Mouse (Mus musculus) myocyte (in vitro differentiated cells): ENCODE measurements around the gene 9130409I23Rik. TPM values are rescaled to one million over a fixed set of nuclear protein-coding genes. Genes with fewer than 3 reads are reported as not detected.
"Not testable (repeated sequence)": the region's sequence is repeated elsewhere in the genome, so short reads cannot be mapped to it uniquely, and the experiment has no call there.

Experiments used
- H3K27me3 ChIP-seq: one replicate; pipeline ENCODE4 v1.6.1; 2011; ENCODE audit not compliant: control insufficient read depth, insufficient read depth, insufficient read length
- H3K36me3 ChIP-seq: one replicate; pipeline ENCODE4 v1.6.1; 2011; ENCODE audit not compliant: control insufficient read depth, insufficient read depth
- H3K4me2 ChIP-seq: one replicate; pipeline ENCODE4 v1.6.1; 2011; ENCODE audit warnings: low read depth, control low read depth
- H3K4me3 ChIP-seq: one replicate; pipeline ENCODE4 v1.5.1; 2011; ENCODE audit warnings: mild to moderate bottlenecking, control low read depth, moderate library complexity
- H3K79me2 ChIP-seq: one replicate; pipeline ENCODE4 v1.6.1; 2011; ENCODE audit not compliant: control insufficient read depth, insufficient read depth
- H3ac ChIP-seq: one replicate; pipeline ENCODE4 v1.6.1; 2011; ENCODE audit not compliant: control insufficient read depth, insufficient read length
- CEBPB ChIP-seq: IDR thresholded peaks from 2 replicates; pipeline ENCODE4 v1.6.1; 2011; ENCODE audit warnings: mild to moderate bottlenecking, moderate library complexity; ENCODE audit not compliant: poor library complexity, insufficient read depth, severe bottlenecking
- E2F4 ChIP-seq: IDR thresholded peaks from one replicate; pipeline ENCODE4 v1.6.1; 2011; ENCODE audit warnings: mild to moderate bottlenecking, control low read depth, moderate library complexity; ENCODE audit not compliant: insufficient read depth
- MAX ChIP-seq: IDR thresholded peaks from one replicate; pipeline ENCODE4 v1.6.1; 2011; ENCODE audit warnings: low read depth, mild to moderate bottlenecking, control low read depth
- MYOD1 ChIP-seq, 3 experiments: IDR thresholded peaks; one replicate each; pipeline ENCODE4 v1.6.1; 2011; ENCODE audit warnings: control low read depth in 2 of 3, low read depth in 2 of 3, mild to moderate bottlenecking in 2 of 3, moderate library complexity in 1 of 3; ENCODE audit not compliant: insufficient read length in 2 of 3, control insufficient read depth in 1 of 3
- MYOG ChIP-seq, 3 experiments: IDR thresholded peaks; one replicate each; pipeline ENCODE4 v1.6.1; 2011; ENCODE audit warnings: control low read depth in 2 of 3, low read depth in 2 of 3, mild to moderate bottlenecking in 2 of 3; ENCODE audit not compliant: insufficient read length in 2 of 3, control insufficient read depth in 1 of 3, insufficient read depth in 1 of 3
- POLR2A ChIP-seq: IDR thresholded peaks from one replicate; pipeline ENCODE4 v1.6.1; 2011; ENCODE audit warnings: low read depth, mild to moderate bottlenecking, control low read depth, moderate library complexity; ENCODE audit not compliant: insufficient read length
- POLR2AphosphoS2 ChIP-seq: IDR thresholded peaks from one replicate; pipeline ENCODE4 v1.6.1; 2011; ENCODE audit warnings: low read depth, control low read depth; ENCODE audit not compliant: insufficient read length
- REST ChIP-seq: IDR thresholded peaks from one replicate; pipeline ENCODE4 v1.6.1; 2011; ENCODE audit warnings: mild to moderate bottlenecking, control low read depth, moderate library complexity; ENCODE audit not compliant: insufficient read depth, insufficient read length
- SRF ChIP-seq: IDR thresholded peaks from one replicate; pipeline ENCODE4 v1.6.1; 2011; ENCODE audit warnings: low read depth; ENCODE audit not compliant: control insufficient read depth, insufficient read length
- TCF12 ChIP-seq: IDR thresholded peaks from one replicate; pipeline ENCODE4 v1.6.1; 2011; ENCODE audit warnings: mild to moderate bottlenecking, control low read depth; ENCODE audit not compliant: poor library complexity, insufficient read depth, severe bottlenecking
- TCF3 ChIP-seq: IDR thresholded peaks from one replicate; pipeline ENCODE4 v1.6.1; 2011; ENCODE audit warnings: low read depth, control low read depth; ENCODE audit not compliant: insufficient read length
- USF1 ChIP-seq: IDR thresholded peaks from one replicate; pipeline ENCODE4 v1.6.1; 2011; ENCODE audit warnings: low read depth, mild to moderate bottlenecking, control low read depth, moderate library complexity
- polyA plus RNA-seq: library from polyadenylated mRNA; unstranded; fragments of >200 nt; fragmentation: generic; extraction: Trizol; gene quantifications from one replicate; pipeline ENCODE4 v1.2.1, GENCODE M21; 2012; ENCODE audit warnings: missing spikeins

9130409I23Rik gene
- polyA plus RNA-seq, 1 experiment: not detected

GRCm38 (mm10) chr1:181017212-181017711 is 33.8 kb upstream of the 9130409I23Rik start:
- no peak overlapping the region for H3ac ChIP-seq
- no peaks in the 10 kb centered on the region for H3K79me2 ChIP-seq
- H3K36me3 ChIP-seq: no peaks in the 10 kb centered on the region
- H3K27me3 ChIP-seq: no peaks in the 10 kb centered on the region
- peak; percentile 82 for TF ChIP-seq POLR2AphosphoS2
- peak; percentile 80 for TF ChIP-seq POLR2A
- no peak for TF ChIP-seq TCF3
- TF ChIP-seq MAX: no peak
- H3K4me3 ChIP-seq: peak overlapping the region; percentile 38
- peak overlapping the region; percentile 96 for H3K4me2 ChIP-seq

- Histone ChIP-seq H3ac (no peak overlapping the region), H3K36me3 (no peaks in the 10 kb centered on the region), H3K4me3 (peak overlapping the region; percentile 38), H3K79me2 (no peaks in the 10 kb centered on the region), H3K27me3 (no peaks in the 10 kb centered on the region), H3K4me2 (no peak overlapping the region)
- no peak for TF ChIP-seq REST
These were observed 33.1 kb upstream of the 9130409I23Rik start for GRCm38 (mm10) chr1:181017890-181018420.

- Histone ChIP-seq H3K36me3 (no peaks in the 10 kb centered on the region), H3ac (no peak within 1 kb of the TSS), H3K79me2 (no peaks in the 10 kb centered on the region), H3K4me2 (no peak within 1 kb of the TSS), H3K27me3 (peaks cover 7% of the 10 kb centered on the region), H3K4me3 (no peak within 1 kb of the TSS)
- TF ChIP-seq CEBPB (no peak), MYOD1 (IDR thresholded peaks at IDR 0.05; ENCODE audit: control insufficient read depth in 1 of 3, insufficient read length in 2 of 3, low read depth in 2 of 3) (no peak), MYOG (IDR thresholded peaks at IDR 0.05; ENCODE audit: control insufficient read depth in 1 of 3, insufficient read depth in 1 of 3, insufficient read length in 2 of 3, low read depth in 2 of 3) (no peak), E2F4 (no peak), TCF3 (no peak), SRF (no peak), POLR2A (no peak), TCF12 (no peak), MAX (no peak), REST (no peak), POLR2AphosphoS2 (no peak), USF1 (no peak)
These were observed 30.1 kb upstream of the 9130409I23Rik start, which contains the start of gene Ephx1 for GRCm38 (mm10) chr1:181020756-181021487. Gene Ephx1 (minus strand): TSS chr1:181020904.

- no peak overlapping the region for H3ac ChIP-seq
- H3K4me3 ChIP-seq: no peak overlapping the region
- TF ChIP-seq SRF: no peak
- no peak for TF ChIP-seq MYOD1 (IDR thresholded peaks at IDR 0.05; ENCODE audit: control insufficient read depth in 1 of 3, insufficient read length in 2 of 3, low read depth in 2 of 3)
- no peak for TF ChIP-seq CEBPB
- TF ChIP-seq MAX: no peak
- TF ChIP-seq POLR2AphosphoS2: no peak
- TF ChIP-seq MYOG (IDR thresholded peaks at IDR 0.05; ENCODE audit: control insufficient read depth in 1 of 3, insufficient read depth in 1 of 3, insufficient read length in 2 of 3, low read depth in 2 of 3): no peak
- TF ChIP-seq E2F4: no peak
- no peak for TF ChIP-seq USF1
- H3K79me2 ChIP-seq: no peaks in the 10 kb centered on the region
- no peak overlapping the region for H3K4me2 ChIP-seq
- no peaks in the 10 kb centered on the region for H3K36me3 ChIP-seq
- peaks cover 10% of the 10 kb centered on the region for H3K27me3 ChIP-seq
These were observed 29.6 kb upstream of the 9130409I23Rik start for GRCm38 (mm10) chr1:181021488-181021865.

GRCm38 (mm10) chr1:181022265-181022664 is 28.8 kb upstream of the 9130409I23Rik start:
- no peak for TF ChIP-seq TCF3
- TF ChIP-seq POLR2AphosphoS2: no peak
- TF ChIP-seq MAX: no peak
- no peak for TF ChIP-seq POLR2A
- no peak for TF ChIP-seq SRF
- TF ChIP-seq MYOD1 (IDR thresholded peaks at IDR 0.05; ENCODE audit: control insufficient read depth in 1 of 3, insufficient read length in 2 of 3, low read depth in 2 of 3): no peak
- no peak for TF ChIP-seq REST
- TF ChIP-seq TCF12: no peak
- TF ChIP-seq MYOG (IDR thresholded peaks at IDR 0.05; ENCODE audit: control insufficient read depth in 1 of 3, insufficient read depth in 1 of 3, insufficient read length in 2 of 3, low read depth in 2 of 3): no peak
- TF ChIP-seq CEBPB: no peak
- Histone ChIP-seq H3K4me2 (no peak overlapping the region), H3K27me3 (peaks cover 10% of the 10 kb centered on the region), H3ac (no peak overlapping the region), H3K79me2 (no peaks in the 10 kb centered on the region), H3K36me3 (no peaks in the 10 kb centered on the region), H3K4me3 (no peak overlapping the region)

GRCm38 (mm10) chr1:181035015-181035778 is 15.8 kb upstream of the 9130409I23Rik start:
- not testable (repeated sequence) for H3K4me2 ChIP-seq, H3K79me2 ChIP-seq

More at GRCm38 (mm10) chr1:181035015-181035778, 15.8 kb upstream of the 9130409I23Rik start:
- H3ac ChIP-seq, H3K27me3 ChIP-seq, H3K4me3 ChIP-seq, H3K36me3 ChIP-seq: not testable (repeated sequence)
